Mouse (Mus musculus): Measurements from ENCODE around the gene Mark4. TPM values are rescaled to one million over a fixed set of nuclear protein-coding genes. Genes with fewer than 3 reads are reported as not detected.

Gene Mark4
- total and polyA plus RNA-seq, 2 experiments from 2014 or later = 21.0 to 47.1 TPM

GRCm38 (mm10) chr7:19489525-19489924, 30.9 kb upstream of the Mark4 start:
- no peak for TF ChIP-seq CTCF (IDR thresholded peaks at IDR 0.05; ENCODE audit: low read depth)
- Histone ChIP-seq H3K4me3 (ENCODE audit: low read depth, low read length) (peak overlapping the region; percentile 21), H3K4me2 (ENCODE audit: low read depth) (peak overlapping the region; percentile 44), H3K36me3 (ENCODE audit: insufficient read depth) (no peaks in the 10 kb centered on the region), H3K27ac (ENCODE audit: low read depth, low read length) (no peak overlapping the region), H3K9me3 (ENCODE audit: low read length) (no peaks in the 10 kb centered on the region), H3K9ac (peak overlapping the region; percentile 18; the same call in 1 of the 2 replicates), H3K4me1 (ENCODE audit: insufficient read depth) (no peaks in the 10 kb centered on the region), H3K27me3 (ENCODE audit: insufficient read depth, low read length) (peaks cover 34% of the 10 kb centered on the region)
- ATAC-seq (peak; percentile 45; the same call in 1 of the 2 replicates), DNase-seq (peak; percentile 32)
- 5% methylated on average over 30 of the region's 31 CpGs for WGBS

DNA sequence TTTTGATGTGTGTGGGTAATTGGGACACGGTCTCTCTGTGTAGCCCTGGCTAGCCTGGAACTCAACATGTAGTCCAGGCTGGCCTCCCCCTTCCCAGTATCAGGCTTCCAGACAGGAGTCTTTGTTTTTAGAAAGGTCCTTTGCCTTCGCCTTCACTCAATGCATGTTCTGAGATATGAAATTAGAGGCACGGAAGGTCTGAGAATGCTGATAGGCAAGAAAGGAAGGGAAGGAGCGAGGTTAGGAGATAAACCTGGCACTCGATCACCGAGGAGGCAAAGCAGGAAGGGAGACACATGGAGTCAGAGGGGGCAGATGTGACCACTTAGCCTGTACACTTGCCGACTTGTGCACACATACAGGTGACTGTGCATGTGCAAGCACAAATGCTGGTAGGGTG, 27.9 kb upstream of the Mark4 start:
- Histone ChIP-seq H3K4me1 (ENCODE audit: insufficient read depth) (no peaks in the 10 kb centered on the region), H3K9ac (no peak overlapping the region), H3K4me3 (ENCODE audit: low read depth, low read length) (no peak overlapping the region), H3K9me3 (ENCODE audit: low read length) (no peaks in the 10 kb centered on the region), H3K36me3 (ENCODE audit: insufficient read depth) (no peaks in the 10 kb centered on the region), H3K4me2 (ENCODE audit: low read depth) (no peak overlapping the region), H3K27me3 (ENCODE audit: insufficient read depth, low read length) (peaks cover 31% of the 10 kb centered on the region), H3K27ac (ENCODE audit: low read depth, low read length) (no peak overlapping the region)
- no peak for DNase-seq
- WGBS = 91% methylated on average over 7 of the region's 7 CpGs
- TF ChIP-seq CTCF (IDR thresholded peaks at IDR 0.05; ENCODE audit: low read depth) = no peak
- ATAC-seq = no peak

DNA sequence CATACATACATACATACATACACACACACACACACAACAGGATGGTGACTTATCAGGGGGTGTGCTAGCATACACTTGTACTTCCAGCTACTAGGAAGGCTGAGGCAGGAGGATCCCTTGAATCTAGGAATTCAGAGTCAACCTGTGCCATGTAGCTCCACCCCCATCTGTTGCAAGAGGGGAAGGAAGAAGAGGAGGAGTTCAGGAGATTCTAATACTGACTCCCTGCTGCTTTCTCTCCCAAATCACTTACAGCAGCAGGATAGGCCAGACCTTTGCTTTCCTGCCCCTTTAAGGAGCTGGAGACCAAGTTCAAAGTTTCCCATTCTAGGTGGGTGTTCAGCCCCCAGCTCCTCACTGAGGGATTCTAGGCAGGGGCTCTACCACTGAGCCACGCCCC, 26.9 kb upstream of the Mark4 start:
- ATAC-seq (no peak), DNase-seq (no peak)
- Histone ChIP-seq H3K4me2 (ENCODE audit: low read depth) (no peak overlapping the region), H3K4me3 (ENCODE audit: low read depth, low read length) (no peak overlapping the region), H3K27ac (ENCODE audit: low read depth, low read length) (no peak overlapping the region), H3K36me3 (ENCODE audit: insufficient read depth) (no peaks in the 10 kb centered on the region), H3K4me1 (ENCODE audit: insufficient read depth) (no peaks in the 10 kb centered on the region), H3K9ac (no peak overlapping the region), H3K9me3 (ENCODE audit: low read length) (no peaks in the 10 kb centered on the region), H3K27me3 (ENCODE audit: insufficient read depth, low read length) (peaks cover 20% of the 10 kb centered on the region)
- TF ChIP-seq CTCF (IDR thresholded peaks at IDR 0.05; ENCODE audit: low read depth) = no peak
- WGBS = 70% methylated on average over 1 of the region's 1 CpGs

DNA sequence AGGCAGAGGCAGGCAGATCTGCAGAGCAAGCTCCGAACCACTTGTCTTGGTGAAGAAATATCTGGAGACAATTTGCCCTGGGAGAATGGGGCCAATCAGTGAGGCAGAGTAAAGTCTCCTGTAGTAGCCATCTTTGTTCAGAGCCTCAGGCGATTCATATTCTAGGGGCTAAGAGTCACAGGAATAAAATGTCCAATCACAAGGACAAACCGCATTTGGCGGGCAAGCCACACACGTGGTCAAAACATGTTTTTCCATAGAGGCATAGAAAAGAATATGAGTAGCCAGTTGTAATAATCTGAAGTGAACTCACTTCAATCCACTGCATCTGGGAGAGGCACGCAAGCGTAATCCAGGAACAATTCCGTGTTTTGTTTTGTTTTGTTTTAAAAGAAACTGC, 24.7 kb upstream of the Mark4 start:
- Histone ChIP-seq H3K36me3 (ENCODE audit: insufficient read depth) (no peaks in the 10 kb centered on the region), H3K9me3 (ENCODE audit: low read length) (no peaks in the 10 kb centered on the region), H3K9ac (no peak overlapping the region), H3K27me3 (ENCODE audit: insufficient read depth, low read length) (peaks cover 3% of the 10 kb centered on the region; the same call in 1 of the 2 replicates), H3K4me2 (ENCODE audit: low read depth) (no peak overlapping the region), H3K27ac (ENCODE audit: low read depth, low read length) (no peak overlapping the region), H3K4me1 (ENCODE audit: insufficient read depth) (no peaks in the 10 kb centered on the region), H3K4me3 (ENCODE audit: low read depth, low read length) (no peak overlapping the region)
- 83% methylated on average over 8 of the region's 8 CpGs for WGBS
- DNase-seq (no peak), ATAC-seq (no peak)
- no peak for TF ChIP-seq CTCF (IDR thresholded peaks at IDR 0.05; ENCODE audit: low read depth)

DNA sequence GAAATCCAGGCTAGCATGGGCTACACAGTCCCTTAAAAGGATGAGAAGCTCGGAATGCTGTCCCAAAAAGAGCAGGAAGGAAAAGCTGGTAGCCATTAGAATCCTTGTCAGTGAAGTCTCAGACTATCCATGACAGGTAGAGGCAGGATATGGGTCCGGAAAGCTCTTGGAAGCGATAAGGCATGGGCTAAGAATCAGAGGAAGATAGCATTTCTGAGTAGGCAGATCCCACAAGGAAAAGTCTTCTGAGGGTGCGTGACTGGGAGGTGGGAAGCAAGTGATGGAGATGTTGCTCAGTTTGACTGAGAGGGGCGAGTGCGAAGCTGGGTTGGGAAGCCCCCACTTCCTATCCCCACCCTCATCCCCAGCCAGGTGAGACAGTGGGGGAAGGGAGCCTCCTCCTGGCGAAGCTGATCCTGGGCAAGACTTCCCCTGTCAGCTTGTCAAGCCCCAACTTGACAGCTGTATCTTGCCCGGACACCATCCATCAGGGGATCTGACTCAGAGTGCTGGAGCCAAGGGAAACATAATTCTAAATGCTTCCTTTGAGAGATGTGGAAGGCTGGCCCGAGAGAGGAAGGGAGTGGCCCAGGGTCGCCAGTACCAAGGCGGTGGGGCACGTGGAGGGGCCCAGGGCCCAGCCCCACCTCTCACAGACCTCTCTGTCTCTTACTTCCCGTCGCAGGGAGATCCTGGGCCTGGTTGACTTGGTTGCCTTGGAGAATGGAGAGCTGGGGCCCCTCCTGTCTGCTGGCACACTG, 19.2 kb upstream of the Mark4 start:
- DNase-seq = no peak
- Histone ChIP-seq H3K4me2 (ENCODE audit: low read depth) (no peak overlapping the region), H3K27ac (ENCODE audit: low read depth, low read length) (no peak overlapping the region), H3K27me3 (ENCODE audit: insufficient read depth, low read length) (peaks cover 14% of the 10 kb centered on the region; the same call in 1 of the 2 replicates), H3K4me3 (ENCODE audit: low read depth, low read length) (no peak overlapping the region), H3K9ac (no peak overlapping the region), H3K9me3 (ENCODE audit: low read length) (no peaks in the 10 kb centered on the region), H3K4me1 (ENCODE audit: insufficient read depth) (no peaks in the 10 kb centered on the region), H3K36me3 (ENCODE audit: insufficient read depth) (no peaks in the 10 kb centered on the region)
- TF ChIP-seq CTCF (IDR thresholded peaks at IDR 0.05; ENCODE audit: low read depth) = no peak
- no peak for ATAC-seq
- WGBS = 25% methylated on average over 14 of the region's 14 CpGs

- H3K9me3 ChIP-seq (ENCODE audit: low read length) = no peaks in the 10 kb centered on the region
- H3K9ac ChIP-seq = no peak overlapping the region
- no peak for TF ChIP-seq CTCF (IDR thresholded peaks at IDR 0.05; ENCODE audit: low read depth)
- H3K4me2 ChIP-seq (ENCODE audit: low read depth) = no peak overlapping the region
- 81% methylated on average over 2 of the region's 2 CpGs for WGBS
- no peak overlapping the region for H3K4me3 ChIP-seq (ENCODE audit: low read depth, low read length)
- no peaks in the 10 kb centered on the region for H3K36me3 ChIP-seq (ENCODE audit: insufficient read depth)
- DNase-seq (no peak), ATAC-seq (no peak)
- H3K27me3 ChIP-seq (ENCODE audit: insufficient read depth, low read length) = peaks cover 21% of the 10 kb centered on the region
- H3K4me1 ChIP-seq (ENCODE audit: insufficient read depth) = no peaks in the 10 kb centered on the region
- H3K27ac ChIP-seq (ENCODE audit: low read depth, low read length) = no peak overlapping the region
Measured at GRCm38 (mm10) chr7:19477084-19477483, 18.5 kb upstream of the Mark4 start.

DNA sequence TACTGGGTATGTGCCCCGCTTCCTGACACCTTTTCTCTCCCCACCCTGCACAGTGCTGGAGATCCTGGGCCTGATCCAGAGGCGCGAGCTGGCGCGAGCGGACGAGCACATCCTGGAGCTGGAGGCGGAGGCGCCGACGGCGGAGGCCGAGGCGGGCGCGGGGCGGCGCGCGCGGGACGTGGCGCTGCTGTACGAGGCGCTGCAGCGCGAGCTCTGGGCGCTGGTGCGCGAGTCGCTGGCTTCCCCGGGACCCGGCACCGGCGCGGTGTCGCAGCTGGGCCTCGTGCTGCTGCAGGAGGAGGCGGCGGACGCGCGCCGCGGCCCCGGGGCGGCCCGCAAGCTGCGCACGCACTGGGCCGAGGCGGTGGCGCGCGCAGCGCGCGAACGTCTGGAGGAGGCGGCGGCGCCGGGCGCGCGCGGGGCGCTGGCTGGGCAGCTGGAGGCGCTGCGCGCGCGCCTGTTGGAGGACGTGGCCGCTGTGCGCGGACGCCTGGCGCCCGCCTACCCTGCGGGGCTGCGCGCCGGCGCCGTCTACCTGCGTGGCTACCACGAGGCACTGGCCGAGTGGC, 15.3 kb upstream of the Mark4 start:
- no peaks in the 10 kb centered on the region for H3K36me3 ChIP-seq (ENCODE audit: insufficient read depth)
- peak; percentile 90 for ATAC-seq
- no peak for TF ChIP-seq CTCF (IDR thresholded peaks at IDR 0.05; ENCODE audit: low read depth)
- H3K4me3 ChIP-seq (ENCODE audit: low read depth, low read length) = peak overlapping the region; percentile 55
- no peaks in the 10 kb centered on the region for H3K4me1 ChIP-seq (ENCODE audit: insufficient read depth)
- peak overlapping the region; percentile 80 for H3K27ac ChIP-seq (ENCODE audit: low read depth, low read length)
- H3K9ac ChIP-seq = peak overlapping the region; percentile 69
- no peaks in the 10 kb centered on the region for H3K9me3 ChIP-seq (ENCODE audit: low read length)
- WGBS = 0% methylated on average over 40 of the region's 89 CpGs
- DNase-seq = peak; percentile 93
- peaks cover 45% of the 10 kb centered on the region for H3K27me3 ChIP-seq (ENCODE audit: insufficient read depth, low read length)
- peak overlapping the region; percentile 79 for H3K4me2 ChIP-seq (ENCODE audit: low read depth)

All from forebrain, postnatal 0 days (tissue).